Mouse (Mus musculus) frontal cortex, adult (tissue): ENCODE results near the gene Nrarp.

ENCODE experiments used
- ATAC-seq: cut with Nextera tagmentation; 2 replicates; pipeline ENCODE4 v1.9.2; 2017; ENCODE audit warnings: mild to moderate bottlenecking, moderate library complexity, mixed read lengths; ENCODE audit not compliant: low TSS enrichment

Nrarp gene

DNA sequence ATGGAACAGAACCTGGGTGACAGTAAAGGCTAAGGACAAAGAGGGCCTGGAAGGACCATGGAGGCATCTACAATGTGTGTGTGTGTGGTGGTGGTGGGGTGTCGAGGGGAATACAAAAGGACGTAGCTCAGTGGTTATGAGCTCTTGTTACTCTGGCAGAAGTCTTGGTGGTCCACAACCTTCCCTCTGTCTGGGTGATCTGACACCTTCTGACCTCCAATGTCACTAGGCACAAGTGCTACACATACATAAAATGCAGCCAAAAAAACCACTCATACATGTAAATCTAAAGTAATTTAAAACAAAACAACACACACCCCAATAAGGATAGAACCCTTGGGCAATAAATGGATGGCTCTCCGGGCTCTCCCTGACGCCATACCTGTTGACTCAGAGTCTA lies 46.8 kb downstream of the Nrarp start:
- no peak for ATAC-seq

DNA sequence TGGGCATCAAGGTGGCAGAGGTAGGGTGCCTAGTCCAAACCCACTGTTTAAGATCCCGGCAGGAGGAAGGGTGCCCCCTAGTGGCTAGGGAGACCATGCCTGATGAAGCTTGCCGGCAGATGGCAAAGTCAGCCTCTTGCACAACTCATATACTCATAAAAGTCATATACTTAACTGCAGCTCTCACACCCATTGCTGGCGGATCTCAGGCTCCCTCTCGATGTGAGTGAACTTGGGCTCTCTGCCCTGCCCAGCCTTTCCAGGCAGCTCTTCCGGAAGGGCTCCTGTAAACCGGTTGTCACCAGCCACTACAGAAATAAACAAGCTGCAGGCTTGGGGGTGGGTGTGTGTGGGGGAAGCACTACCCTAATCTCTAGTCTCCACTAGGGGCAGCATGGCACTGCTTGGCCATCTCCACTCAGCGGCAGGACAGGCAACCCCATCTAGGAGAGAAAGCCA lies 47.9 kb downstream of the Nrarp start:
- peak; percentile 46 for ATAC-seq

DNA sequence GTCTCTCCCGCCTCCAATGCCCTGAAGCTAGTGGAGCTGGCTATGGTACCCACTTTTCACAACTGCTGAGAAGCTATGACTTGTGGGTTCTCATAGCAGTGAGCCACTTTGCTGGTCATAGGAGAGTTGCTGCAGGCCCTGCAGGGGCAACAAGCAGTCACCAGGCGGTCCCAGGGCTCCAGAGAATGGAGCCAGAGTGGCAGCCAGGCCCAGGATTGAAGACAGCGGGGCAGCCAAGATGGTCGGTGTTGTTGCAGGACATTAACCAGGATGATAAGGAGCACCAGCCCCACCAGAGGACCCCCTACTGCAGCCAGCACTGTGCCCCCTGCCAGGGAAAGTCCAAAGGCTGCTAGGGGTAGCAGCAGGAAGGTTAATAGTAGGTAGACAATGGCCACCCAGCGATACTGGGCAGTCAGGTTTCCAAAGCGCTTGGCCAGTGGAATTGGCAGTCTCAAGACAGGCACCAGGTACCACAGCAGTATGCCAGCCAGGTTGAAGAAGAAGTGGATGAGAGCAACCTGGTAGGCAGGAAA lies 48.5 kb downstream of the Nrarp start:
- ATAC-seq = no peak

DNA sequence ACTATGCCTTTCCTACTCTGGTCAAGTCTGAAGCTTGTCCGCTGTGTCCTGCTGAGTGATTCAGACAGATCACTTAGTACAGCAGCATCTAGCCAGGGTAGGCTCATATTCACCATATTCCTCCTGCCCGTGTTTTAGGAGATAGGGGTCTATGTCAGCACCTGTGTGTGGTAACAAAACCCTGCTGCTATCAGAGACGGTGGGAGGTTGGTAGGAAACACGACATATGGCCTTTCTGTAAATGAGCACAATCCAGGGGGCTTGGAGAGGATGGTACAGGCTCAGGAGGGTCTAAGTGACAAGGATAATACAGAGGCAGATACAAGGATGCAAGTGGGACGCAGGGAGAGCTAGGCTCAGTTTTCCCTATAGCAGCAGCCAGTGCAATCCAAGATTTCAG lies 49.0 kb downstream of the Nrarp start:
- ATAC-seq = no peak

DNA sequence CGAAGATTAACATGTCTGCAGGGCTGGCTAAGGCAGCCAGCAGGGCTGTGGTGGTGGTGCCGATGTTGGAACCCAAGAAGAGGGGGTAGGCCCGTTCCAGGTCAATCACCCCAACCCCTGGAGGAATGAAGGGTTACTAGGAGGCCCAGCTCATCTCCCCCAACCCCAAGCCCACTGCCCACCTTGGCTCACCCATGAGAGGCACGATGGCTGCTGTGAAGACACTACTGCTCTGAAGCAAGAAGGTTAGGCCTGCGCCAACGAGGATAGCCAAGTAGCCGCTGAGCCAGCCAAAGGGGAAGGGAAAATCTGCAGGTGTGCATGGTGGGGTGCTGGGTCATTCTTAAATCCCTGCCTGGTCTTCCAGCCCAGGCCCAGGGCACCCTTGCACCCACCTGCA lies 50.0 kb downstream of the Nrarp start:
- no peak for ATAC-seq

DNA sequence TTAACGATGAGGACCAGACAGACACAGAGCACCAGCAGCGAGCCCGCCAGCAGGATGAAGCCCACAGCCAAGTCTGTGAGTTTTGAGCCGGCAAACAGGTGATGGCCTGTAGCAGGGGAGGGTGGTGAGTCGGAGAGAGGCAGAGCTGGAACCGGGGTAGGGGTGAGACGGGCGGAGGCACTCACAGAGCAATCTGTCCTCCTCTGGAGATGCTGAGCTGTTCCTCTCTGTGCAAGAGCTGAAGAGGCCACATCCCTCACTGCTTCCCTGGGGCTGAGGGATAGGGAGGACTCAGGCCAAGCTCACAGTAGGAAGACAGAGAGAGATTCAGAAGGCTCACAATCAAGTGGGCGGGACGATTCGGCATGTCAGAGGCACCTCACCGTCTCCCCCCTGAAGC lies 50.5 kb downstream of the Nrarp start:
- ATAC-seq = no peak
